Mouse (Mus musculus): ENCODE measurements at regions not wholly inside any gene's neighbourhood (a gene's known extent, or its start where the extent isn't known, plus 50 kb on each side); places are given as distances from the start of the nearest gene placed in this dataset.

GRCm38 (mm10) chr1:183898091-183898490 is 115.0 kb upstream of the Dusp10 start:
- TF ChIP-seq TCF3 (IDR thresholded peaks at IDR 0.05; ENCODE audit: insufficient read length, low read depth) (no peak), POLR2A (IDR thresholded peaks at IDR 0.05; ENCODE audit: insufficient read length, low read depth) (no peak), MAX (IDR thresholded peaks at IDR 0.05; ENCODE audit: low read depth) (no peak), TCF12 (IDR thresholded peaks at IDR 0.05; ENCODE audit: insufficient read depth, poor library complexity, severe bottlenecking) (no peak), USF1 (IDR thresholded peaks at IDR 0.05; ENCODE audit: low read depth) (no peak), SRF (IDR thresholded peaks at IDR 0.05; ENCODE audit: control insufficient read depth, insufficient read length, low read depth) (no peak), MYOG (IDR thresholded peaks at IDR 0.05; ENCODE audit: control insufficient read depth in 1 of 3, insufficient read depth in 1 of 3, insufficient read length in 2 of 3, low read depth in 2 of 3) (no peak), MYOD1 (IDR thresholded peaks at IDR 0.05; ENCODE audit: control insufficient read depth in 1 of 3, insufficient read length in 2 of 3, low read depth in 2 of 3) (peak in 1 of 3 experiments; percentile 34), E2F4 (IDR thresholded peaks at IDR 0.05; ENCODE audit: insufficient read depth) (no peak), POLR2AphosphoS2 (IDR thresholded peaks at IDR 0.05; ENCODE audit: insufficient read length, low read depth) (no peak), REST (IDR thresholded peaks at IDR 0.05; ENCODE audit: insufficient read depth, insufficient read length) (no peak), CEBPB (IDR thresholded peaks at IDR 0.05; ENCODE audit: insufficient read depth, poor library complexity, severe bottlenecking) (no peak)
